Mouse (Mus musculus): Measurements from ENCODE around the gene Prss35. TPM values are rescaled to one million over a fixed set of nuclear protein-coding genes. Genes with fewer than 3 reads are reported as not detected.

Prss35 gene
- polyA plus RNA-seq (2015; fragmentation: Nextera tagmentation; extraction: Ambion mirVana): 15.8 and 17.5 TPM in 2 replicates

GRCm38 (mm10) chr9:86742959-86743911 lies at the start of gene Prss35:
Gene Prss35 (plus strand): TSS chr9:86743649.
- H3K27ac ChIP-seq: no peak within 1 kb of the TSS

GRCm38 (mm10) chr9:86693935-86694334 lies 49.5 kb upstream of the Prss35 start:
- no peak overlapping the region for H3K9ac ChIP-seq
- H3K4me3 ChIP-seq (replicated peaks): no peak overlapping the region
- ATAC-seq (ENCODE audit: insufficient read depth, low FRiP score, low read depth): no peak
- no peaks in the 10 kb centered on the region for H3K36me3 ChIP-seq
- WGBS: 69% methylated on average over 6 of the region's 6 CpGs
- no peaks in the 10 kb centered on the region for H3K27me3 ChIP-seq (replicated peaks)
- H3K9me3 ChIP-seq: no peaks in the 10 kb centered on the region
- H3K4me2 ChIP-seq: no peak overlapping the region
- H3K27ac ChIP-seq: no peak overlapping the region
- H3K4me1 ChIP-seq: peaks cover 5% of the 10 kb centered on the region

More at GRCm38 (mm10) chr9:86742959-86743911, at the start of gene Prss35:
- Histone ChIP-seq H3K4me1 (0 out of 2 replicates have a peak, but pooled peaks cover 7% of the 10 kb centered on the region), H3K9ac (peak within 1 kb of the TSS; percentile 9; the same call in 1 of the 2 replicates), H3K36me3 (no peaks in the 10 kb centered on the region), H3K27me3 (replicated peaks) (no peaks in the 10 kb centered on the region), H3K9me3 (no peaks in the 10 kb centered on the region), H3K4me2 (peak within 1 kb of the TSS; percentile 56), H3K4me3 (replicated peaks) (peak within 1 kb of the TSS; percentile 36)
- 4% methylated on average over 19 of the region's 19 CpGs for WGBS
- peak; percentile 64 for ATAC-seq (ENCODE audit: insufficient read depth, low FRiP score, low read depth)

DNA sequence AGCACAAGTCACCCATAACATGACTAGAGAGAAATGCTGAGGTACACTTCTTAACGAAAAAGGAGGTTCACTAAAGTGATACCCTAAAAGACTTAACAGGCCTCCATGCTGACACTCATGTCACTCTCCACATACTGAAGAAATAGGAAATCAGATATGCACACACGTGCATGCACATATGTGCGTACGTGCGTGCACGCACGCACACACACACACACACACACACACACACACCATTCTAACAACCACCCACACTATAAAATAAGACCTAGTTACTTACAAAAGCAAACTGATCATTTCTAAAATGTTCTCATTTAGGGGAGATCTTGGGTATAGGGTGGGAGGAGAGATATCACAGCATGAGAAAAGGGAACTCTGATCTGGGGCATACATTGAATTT lies 48.8 kb upstream of the Prss35 start:
- Histone ChIP-seq H3K4me3 (replicated peaks) (no peak overlapping the region), H3K4me2 (no peak overlapping the region), H3K9me3 (no peaks in the 10 kb centered on the region), H3K9ac (no peak overlapping the region), H3K27me3 (replicated peaks) (no peaks in the 10 kb centered on the region), H3K4me1 (peaks cover 5% of the 10 kb centered on the region), H3K27ac (no peak overlapping the region), H3K36me3 (no peaks in the 10 kb centered on the region)
- no peak for ATAC-seq (ENCODE audit: insufficient read depth, low FRiP score, low read depth)
- 95% methylated on average over 7 of the region's 7 CpGs for WGBS

- H3K27ac ChIP-seq: no peak overlapping the region
- peak; percentile 15; the same call in 1 of the 2 replicates for ATAC-seq (ENCODE audit: insufficient read depth, low FRiP score, low read depth)
- under 1% methylated on average over 49 of the region's 56 CpGs for WGBS
Measured at GRCm38 (mm10) chr9:86695199-86695817, 48.1 kb upstream of the Prss35 start.

DNA sequence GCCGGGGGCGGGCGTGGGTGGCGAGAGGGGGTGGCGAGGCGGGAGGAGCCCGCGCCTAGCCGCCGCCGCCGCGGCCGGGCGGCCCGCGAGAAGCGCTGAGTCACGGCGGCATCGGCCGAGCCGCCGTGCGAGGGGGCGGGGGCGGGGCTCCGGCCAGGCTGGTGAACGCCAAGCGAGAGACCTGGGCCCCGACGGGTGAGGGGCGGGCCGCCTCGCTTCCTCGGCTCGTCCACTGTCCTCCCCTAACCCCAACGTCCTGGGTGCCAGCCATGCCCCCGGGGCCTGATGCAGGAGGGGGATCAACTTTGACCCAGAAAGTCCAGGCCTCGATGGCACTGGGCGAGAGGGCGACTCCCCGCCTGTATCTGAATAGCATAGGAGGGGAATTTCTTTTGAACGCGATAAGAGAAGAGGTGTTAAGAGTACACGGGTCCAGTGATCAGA lies 47.6 kb upstream of the Prss35 start, which contains the start of gene Me1:
Gene Me1, minus strand, starts transcription at position 136 of the 444 bp plus-strand sequence.
- Histone ChIP-seq H3K4me1 (peaks cover 5% of the 10 kb centered on the region), H3K4me3 (replicated peaks) (peak within 1 kb of the TSS; percentile 63), H3K4me2 (peak within 1 kb of the TSS; percentile 93), H3K36me3 (no peaks in the 10 kb centered on the region), H3K9me3 (no peaks in the 10 kb centered on the region), H3K27ac (no peak within 1 kb of the TSS), H3K27me3 (replicated peaks) (no peaks in the 10 kb centered on the region), H3K9ac (peak within 1 kb of the TSS; percentile 53)
- ATAC-seq (ENCODE audit: insufficient read depth, low FRiP score, low read depth): peak; percentile 67
- WGBS: 1% methylated on average over 41 of the region's 46 CpGs

More at GRCm38 (mm10) chr9:86695199-86695817, 48.1 kb upstream of the Prss35 start:
- Histone ChIP-seq H3K9ac (peak overlapping the region; percentile 53), H3K4me2 (peak overlapping the region; percentile 93), H3K27me3 (replicated peaks) (no peaks in the 10 kb centered on the region), H3K9me3 (no peaks in the 10 kb centered on the region), H3K4me1 (peaks cover 5% of the 10 kb centered on the region), H3K4me3 (replicated peaks) (peak overlapping the region; percentile 63), H3K36me3 (no peaks in the 10 kb centered on the region)

DNA sequence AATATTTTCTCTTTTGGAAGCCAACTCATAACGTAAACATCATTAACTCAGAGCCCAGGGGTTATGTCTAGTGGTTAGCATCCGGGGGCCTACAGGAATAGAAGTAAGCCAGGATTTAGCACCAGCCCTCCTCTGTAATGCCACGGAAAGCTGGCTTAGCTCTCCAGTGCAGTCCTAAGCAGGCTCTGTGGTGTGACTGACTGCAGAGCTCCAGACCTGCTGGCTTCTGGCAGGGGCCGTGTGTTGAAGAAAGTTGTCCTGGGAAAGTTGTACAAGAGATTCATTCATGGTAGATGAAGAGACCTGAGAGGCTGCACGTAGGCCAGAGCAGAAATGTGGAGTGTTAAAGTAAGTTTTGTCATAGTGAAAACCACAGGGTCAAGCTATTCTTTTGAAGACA lies 42.2 kb upstream of the Prss35 start:
- Histone ChIP-seq H3K4me2 (no peak overlapping the region), H3K27me3 (replicated peaks) (no peaks in the 10 kb centered on the region), H3K4me1 (0 out of 2 replicates have a peak, but pooled peaks cover 3% of the 10 kb centered on the region), H3K27ac (0 out of 2 replicates have a peak overlapping the region, but pooled peaks have one; percentile 18), H3K4me3 (replicated peaks) (no peak overlapping the region), H3K9ac (no peak overlapping the region), H3K36me3 (no peaks in the 10 kb centered on the region), H3K9me3 (no peaks in the 10 kb centered on the region)
- 23% methylated on average over 5 of the region's 5 CpGs for WGBS
- ATAC-seq (ENCODE audit: insufficient read depth, low FRiP score, low read depth): no peak

- Histone ChIP-seq H3K4me1 (0 out of 2 replicates have a peak, but pooled peaks cover 3% of the 10 kb centered on the region), H3K9ac (no peak overlapping the region), H3K27me3 (replicated peaks) (no peaks in the 10 kb centered on the region), H3K36me3 (no peaks in the 10 kb centered on the region), H3K4me3 (replicated peaks) (no peak overlapping the region), H3K27ac (no peak overlapping the region), H3K4me2 (no peak overlapping the region), H3K9me3 (no peaks in the 10 kb centered on the region)
- WGBS: 5% methylated on average over 2 of the region's 2 CpGs
- peak; percentile 86 for ATAC-seq (ENCODE audit: insufficient read depth, low FRiP score, low read depth)
Measured at GRCm38 (mm10) chr9:86701844-86702243, 41.6 kb upstream of the Prss35 start.

DNA sequence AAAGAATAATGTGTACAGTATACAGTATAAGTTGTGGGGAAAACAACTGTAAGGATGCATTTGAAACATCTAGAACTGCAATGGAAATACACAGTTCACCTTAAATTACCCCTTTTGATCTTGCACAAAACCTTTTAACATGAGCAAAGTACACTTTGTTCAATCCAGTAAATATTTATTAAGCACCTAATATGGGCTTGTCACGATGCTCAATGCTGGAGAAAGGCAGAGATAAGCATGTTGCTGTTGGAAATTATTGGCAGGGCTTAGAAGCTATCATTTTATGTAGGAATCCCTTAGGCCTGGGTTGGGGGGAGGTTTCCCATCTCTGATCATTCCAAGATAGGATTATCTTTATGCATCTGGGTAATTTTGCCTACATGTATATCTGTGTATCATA lies 36.0 kb upstream of the Prss35 start:
- H3K4me3 ChIP-seq (replicated peaks): no peak overlapping the region
- 44% methylated on average over 1 of the region's 1 CpGs for WGBS
- H3K9me3 ChIP-seq: no peaks in the 10 kb centered on the region
- no peak overlapping the region for H3K9ac ChIP-seq
- H3K4me2 ChIP-seq: no peak overlapping the region
- no peaks in the 10 kb centered on the region for H3K4me1 ChIP-seq
- ATAC-seq (ENCODE audit: insufficient read depth, low FRiP score, low read depth): no peak
- H3K36me3 ChIP-seq: no peaks in the 10 kb centered on the region
- no peaks in the 10 kb centered on the region for H3K27me3 ChIP-seq (replicated peaks)
- H3K27ac ChIP-seq: no peak overlapping the region

DNA sequence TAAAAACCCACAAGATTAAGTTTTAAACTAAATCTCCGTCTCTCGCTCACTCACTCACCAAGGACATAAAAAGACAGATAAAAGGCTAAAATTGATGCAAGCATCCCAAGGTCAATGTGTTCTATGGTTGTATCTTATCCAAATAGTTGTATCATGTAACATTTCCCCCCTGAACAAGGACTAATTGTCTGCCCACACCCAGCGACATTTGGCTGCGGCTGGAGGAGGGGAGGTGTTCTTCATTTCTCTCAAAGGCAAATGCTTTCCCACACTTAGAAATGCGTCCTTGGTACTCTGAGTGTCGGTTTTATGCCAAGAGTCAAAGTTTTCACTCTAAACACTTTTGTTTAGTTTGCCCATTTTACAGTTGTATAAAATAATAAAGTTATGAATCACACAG lies 34.5 kb upstream of the Prss35 start:
- Histone ChIP-seq H3K4me1 (no peaks in the 10 kb centered on the region), H3K4me2 (no peak overlapping the region), H3K9ac (no peak overlapping the region), H3K4me3 (replicated peaks) (no peak overlapping the region), H3K9me3 (no peaks in the 10 kb centered on the region), H3K27ac (no peak overlapping the region), H3K27me3 (replicated peaks) (no peaks in the 10 kb centered on the region), H3K36me3 (no peaks in the 10 kb centered on the region)
- ATAC-seq (ENCODE audit: insufficient read depth, low FRiP score, low read depth): no peak
- whole genome bisulfite sequencing: 61% methylated on average over 6 of the region's 6 CpGs

GRCm38 (mm10) chr9:86710091-86710634 lies 33.3 kb upstream of the Prss35 start:
- Histone ChIP-seq H3K36me3 (no peaks in the 10 kb centered on the region), H3K9me3 (no peaks in the 10 kb centered on the region), H3K27me3 (replicated peaks) (no peaks in the 10 kb centered on the region), H3K27ac (no peak overlapping the region), H3K4me2 (no peak overlapping the region), H3K4me3 (replicated peaks) (no peak overlapping the region), H3K9ac (no peak overlapping the region), H3K4me1 (no peaks in the 10 kb centered on the region)
- WGBS: 62% methylated on average over 2 of the region's 2 CpGs
- ATAC-seq (ENCODE audit: insufficient read depth, low FRiP score, low read depth): no peak

DNA sequence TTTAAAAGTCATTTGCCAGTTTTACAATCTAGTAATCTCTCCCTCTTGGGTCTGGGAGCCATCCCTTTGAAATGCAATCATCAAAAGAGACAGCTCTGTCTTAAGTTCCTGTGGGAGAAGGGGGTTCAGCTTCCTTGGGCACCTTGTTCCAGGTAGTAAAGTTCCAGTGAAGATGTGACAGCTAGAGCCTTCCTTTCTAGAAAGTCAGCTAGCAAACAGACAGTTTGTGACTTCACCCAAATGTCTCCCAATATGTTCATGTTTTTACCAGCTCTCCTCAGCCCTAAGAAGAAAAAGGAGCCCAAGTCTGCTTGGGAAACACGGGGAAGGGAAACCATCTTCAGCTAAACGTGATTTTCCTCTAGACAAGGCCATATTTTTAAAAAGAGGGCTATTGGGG lies 30.8 kb upstream of the Prss35 start:
- Histone ChIP-seq H3K4me1 (no peaks in the 10 kb centered on the region), H3K9ac (no peak overlapping the region), H3K4me3 (replicated peaks) (no peak overlapping the region), H3K4me2 (no peak overlapping the region), H3K27ac (no peak overlapping the region), H3K27me3 (replicated peaks) (no peaks in the 10 kb centered on the region), H3K9me3 (no peaks in the 10 kb centered on the region), H3K36me3 (no peaks in the 10 kb centered on the region)
- 74% methylated on average over 2 of the region's 2 CpGs for WGBS
- ATAC-seq (ENCODE audit: insufficient read depth, low FRiP score, low read depth): no peak
